9 mouse cellular contexts compared by ENCODE assay signal in genomic region chr10:68795466-68795865, GRCm38 (mm10).
DNase-seq lines count a peak whose midpoint lies in the region; ATAC-seq lines count a peak whose summit lies in the region.
"Had no signal": no experiment of that assay in that cellular context is flagged by ENCODE, and none has a peak within 500 bp of the region (broad histone marks: within the 10 kb centered on the region; RNA-seq: fewer than 3 reads in every experiment).

No protein-coding gene starts in this region.

- ATAC-seq in heart, embryonic 12.5 days (ENCODE audit: insufficient number of reproducible peaks, low FRiP score) = peak; percentile 87

- no peaks in the 10 kb centered on the region for H3K27me3 ChIP-seq in heart, embryonic 12.5 days (replicated peaks)
- H3K27me3 ChIP-seq: midbrain, embryonic 12.5 days had no signal

- H3K9me3 ChIP-seq in heart, embryonic 12.5 days (replicated peaks) = no peaks in the 10 kb centered on the region
- H3K9me3 ChIP-seq: midbrain, embryonic 12.5 days had no signal

- H3K4me1 ChIP-seq in heart, embryonic 12.5 days (replicated peaks) = peaks cover 2% of the 10 kb centered on the region; the same call in 1 of the 2 replicates

- intact Hi-C loops in left cerebral cortex, postnatal 36 days (cut with DNase I) = no loop called here

- no peak overlapping the region for H3K27ac ChIP-seq in heart, embryonic 12.5 days (ENCODE audit: poor library complexity, severe bottlenecking)
- H3K27ac ChIP-seq: midbrain, embryonic 12.5 days had no signal

- DNase-seq in right cerebral cortex, adult 18-20 months = peak; percentile 1
- DNase-seq in right cerebral cortex, adult 2 months (ENCODE audit: low spot score in 2 of 2) = no peak
- DNase-seq in adrenal gland, postnatal 36 days = peak; percentile 22 to 62
- peak; percentile 79 to 81 for DNase-seq in kidney, postnatal 36 days
- DNase-seq in testis, postnatal 14 days (ENCODE audit: low spot score) = peak; percentile 16
- DNase-seq in thymus, adult 18-20 months = no peak
- no peak for DNase-seq in left cerebral cortex, postnatal 36 days (ENCODE audit: low spot score in 2 of 2)

- no peaks in the 10 kb centered on the region for H3K36me3 ChIP-seq in heart, embryonic 12.5 days
- H3K36me3 ChIP-seq: midbrain, embryonic 12.5 days had no signal

- 0 out of 2 replicates have a peak overlapping the region, but pooled peaks have one; percentile 3 for H3K4me2 ChIP-seq in heart, embryonic 12.5 days
- H3K4me2 ChIP-seq: midbrain, embryonic 12.5 days had no signal

- no peak overlapping the region for H3K4me3 ChIP-seq in heart, embryonic 12.5 days
- H3K4me3 ChIP-seq: midbrain, embryonic 12.5 days had no signal

- no peak overlapping the region for H3K9ac ChIP-seq in heart, embryonic 12.5 days
- H3K9ac ChIP-seq: midbrain, embryonic 12.5 days had no signal

- 23% methylated on average over 3 of the region's 3 CpGs for WGBS in heart, embryonic 12.5 days

Comparison
In these comparisons a context has a peak if more than half of its experiments do, and no peak if none do; other contexts are left out.
1. DNase-seq: peak in right cerebral cortex, adult 18-20 months (single experiment), adrenal gland, postnatal 36 days (2 of 2), kidney, postnatal 36 days (2 of 2) and testis, postnatal 14 days (single experiment); none in right cerebral cortex, adult 2 months (0 of 2), thymus, adult 18-20 months (0 of 2) and left cerebral cortex, postnatal 36 days (0 of 2).